Mouse (Mus musculus): ENCODE data around the gene Erg. TPM values are rescaled to one million over a fixed set of nuclear protein-coding genes. Genes with fewer than 3 reads are reported as not detected.

Erg gene
- total RNA-seq, 2 experiments from 2014 or later: 17.9 to 19.7 TPM

Other genes starting within 250 kb of the Erg start
- gene Ets2, start 115.5 kb upstream of the Erg start, total RNA-seq (2021): 10 to 100 TPM; 46.1 to 52.9 TPM